Mouse (Mus musculus): ENCODE data around the gene Dusp5. TPM values are rescaled to one million over a fixed set of nuclear protein-coding genes. Genes with fewer than 3 reads are reported as not detected.

Dusp5 gene
- total RNA-seq, 2 experiments from 2014 or later, result 4.1 to 12.8 TPM

DNA sequence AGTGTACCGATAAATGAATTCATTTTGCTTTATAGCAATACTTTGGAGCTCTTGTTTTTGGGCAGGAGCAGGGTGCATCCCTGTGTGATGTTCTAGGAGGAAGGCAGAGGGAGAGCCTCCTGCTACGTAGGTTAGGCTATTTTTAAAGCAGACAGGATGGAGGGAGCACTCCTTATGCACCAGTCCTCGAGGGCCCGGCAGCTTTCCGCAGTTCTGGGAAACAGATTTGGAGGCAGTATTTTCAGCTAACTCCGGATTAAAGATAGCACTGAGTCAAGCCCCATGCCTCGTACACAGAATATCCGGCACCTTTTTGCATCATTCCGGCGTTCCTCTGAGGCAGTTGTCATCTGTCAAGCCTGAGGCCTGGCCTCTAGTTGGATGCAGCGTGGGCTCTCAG is 9.1 kb downstream of the Dusp5 start:
- no peak for DNase-seq
- intact Hi-C loops (cut with DNase I), result no loop called here

DNA sequence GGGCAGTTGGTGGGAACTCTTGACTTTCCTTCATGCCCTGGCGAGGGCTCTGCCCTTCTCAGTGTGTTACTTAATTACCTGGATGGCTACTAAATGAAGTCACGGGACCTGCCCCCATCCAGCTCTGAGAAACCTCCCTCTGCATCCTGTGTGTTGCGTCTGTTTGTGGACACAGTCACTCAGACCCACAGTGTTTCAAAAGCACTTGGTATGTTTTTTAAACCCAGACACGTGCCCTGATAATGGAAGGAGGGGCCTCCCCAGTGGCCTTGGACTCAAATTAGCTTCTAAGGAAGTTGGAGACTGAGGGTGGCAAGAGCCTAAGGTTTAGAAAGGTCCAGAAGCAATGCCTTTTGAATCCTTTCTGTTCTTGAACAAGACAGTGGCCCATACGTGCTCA is 9.9 kb downstream of the Dusp5 start:
- intact Hi-C loops (cut with DNase I), result no loop called here
- DNase-seq, result no peak

- no peak for DNase-seq
- intact Hi-C loops (cut with DNase I), result no loop called here
Measured at GRCm38 (mm10) chr19:53539296-53539695, 10.4 kb downstream of the Dusp5 start.

GRCm38 (mm10) chr19:53543602-53544001 is 14.7 kb downstream of the Dusp5 start:
- DNase-seq, result no peak
- intact Hi-C loops (cut with DNase I), result no loop called here

DNA sequence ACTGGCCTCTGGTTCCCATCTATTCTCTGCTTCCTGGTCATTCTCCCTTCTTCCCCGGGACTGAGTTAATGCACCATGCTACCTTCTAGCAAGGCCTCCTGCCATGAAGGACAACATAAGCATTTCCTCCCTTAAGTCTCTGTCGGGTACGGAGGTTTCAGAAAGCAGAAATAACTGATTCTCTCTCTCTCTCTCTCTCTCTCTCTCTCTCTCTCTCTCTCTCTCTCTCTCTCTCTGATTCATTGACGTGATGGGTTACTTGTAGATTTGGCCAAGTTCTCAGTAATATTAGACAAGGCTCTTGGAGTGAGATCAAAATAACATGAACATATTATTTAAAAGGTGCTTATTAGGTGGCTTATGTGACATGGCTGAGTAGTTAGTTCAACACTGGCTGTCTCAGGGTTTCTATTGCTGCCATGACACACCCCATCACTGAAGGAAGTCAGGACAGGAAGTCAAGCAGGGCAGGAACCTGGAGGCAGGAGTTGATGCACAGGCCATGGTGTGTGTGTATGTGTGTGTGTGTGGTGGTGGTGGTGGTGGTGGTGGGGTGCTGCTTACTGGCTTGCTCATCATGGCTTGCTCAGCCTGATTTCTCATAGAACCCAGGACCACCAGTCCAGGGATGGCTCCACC is 16.1 kb downstream of the Dusp5 start:
- DNase-seq, result no peak
- intact Hi-C loops (cut with DNase I), result no loop called here

- intact Hi-C loops (cut with DNase I), result no loop called here
- no peak for DNase-seq
Measured at GRCm38 (mm10) chr19:53547597-53547996, 18.7 kb downstream of the Dusp5 start.

DNA sequence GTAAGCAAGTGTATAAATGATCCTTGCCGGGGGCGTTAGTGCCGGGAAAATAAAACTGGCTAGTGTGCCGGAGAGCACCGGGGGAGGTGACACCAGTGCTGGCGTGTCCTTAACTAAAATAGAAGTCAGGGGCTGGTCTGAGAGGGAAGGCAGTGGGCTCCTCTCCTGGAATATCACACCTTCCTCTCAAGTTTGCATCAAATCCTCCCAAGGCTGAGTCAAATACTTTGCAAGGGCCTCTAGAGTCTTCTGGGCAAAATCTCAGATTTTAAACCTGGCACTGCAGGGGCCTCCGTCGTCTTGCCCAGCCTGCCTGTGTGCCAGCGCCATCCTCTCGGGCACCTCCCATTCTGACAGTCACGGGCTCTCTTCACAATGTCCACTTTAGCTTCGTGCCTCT is 22.1 kb downstream of the Dusp5 start:
- DNase-seq, result no peak
- intact Hi-C loops (cut with DNase I), result no loop called here

- intact Hi-C loops (cut with DNase I), result no loop called here
- no peak for DNase-seq
Measured at GRCm38 (mm10) chr19:53552216-53552786, 23.4 kb downstream of the Dusp5 start.

- intact Hi-C loops (cut with DNase I), result no loop called here
Measured at GRCm38 (mm10) chr19:53552795-53553194, 23.9 kb downstream of the Dusp5 start.

GRCm38 (mm10) chr19:53554402-53554801 is 25.5 kb downstream of the Dusp5 start:
- DNase-seq, result no peak
- intact Hi-C loops (cut with DNase I), result no loop called here

More at GRCm38 (mm10) chr19:53552795-53553194, 23.9 kb downstream of the Dusp5 start:
- DNase-seq, result no peak

DNA sequence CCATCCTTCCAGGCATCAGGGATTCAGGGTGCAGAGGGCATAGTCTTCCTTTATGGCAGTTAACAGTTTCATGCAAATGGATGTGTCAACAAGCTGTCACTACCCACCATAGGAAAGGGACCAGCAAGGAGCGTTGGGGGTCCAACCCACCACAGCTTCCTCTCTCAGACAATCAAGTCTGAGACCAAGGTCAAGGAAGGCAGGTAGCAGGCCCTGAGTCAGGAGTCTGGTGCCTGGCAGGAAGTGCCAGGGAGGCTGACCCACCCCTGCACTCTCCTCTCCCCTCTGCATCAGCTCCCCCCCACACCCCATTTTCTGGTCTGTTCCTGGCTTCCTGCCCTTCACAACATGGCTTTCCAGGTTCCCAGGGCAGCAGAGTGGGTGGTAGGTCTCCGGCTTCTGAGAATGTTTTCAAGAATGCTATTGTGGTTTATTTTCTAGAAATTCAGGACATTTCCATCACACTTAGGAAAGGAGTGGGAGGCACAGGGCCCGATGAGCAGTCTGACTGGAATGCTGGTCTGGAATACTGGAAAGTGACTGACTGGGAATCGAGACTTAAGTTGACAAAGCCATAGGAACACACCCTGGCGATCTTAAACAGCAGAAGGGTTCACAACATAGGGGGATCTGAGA is 26.2 kb downstream of the Dusp5 start:
- intact Hi-C loops (cut with DNase I), result no loop called here
- no peak for DNase-seq

DNA sequence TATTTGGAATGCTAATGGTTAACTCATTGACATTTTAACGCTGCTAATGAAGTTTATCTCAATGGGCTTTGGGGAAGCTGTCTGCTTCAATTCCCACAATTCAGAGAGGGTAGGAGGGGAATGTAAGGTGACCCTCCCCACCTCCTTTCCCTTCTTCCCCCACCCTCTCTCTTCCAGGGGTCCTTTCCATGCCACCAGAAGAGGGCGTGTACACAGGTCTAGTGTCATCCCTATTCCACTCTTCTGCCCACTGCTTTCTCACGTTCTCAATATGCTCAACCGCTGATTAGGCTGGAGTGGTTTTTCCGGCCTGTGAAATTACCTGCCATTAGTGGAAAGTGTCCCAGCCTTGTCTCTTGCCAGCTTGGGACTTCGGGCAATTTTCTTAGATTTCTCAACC is 27.9 kb downstream of the Dusp5 start:
- intact Hi-C loops (cut with DNase I), result no loop called here
- DNase-seq, result no peak

DNA sequence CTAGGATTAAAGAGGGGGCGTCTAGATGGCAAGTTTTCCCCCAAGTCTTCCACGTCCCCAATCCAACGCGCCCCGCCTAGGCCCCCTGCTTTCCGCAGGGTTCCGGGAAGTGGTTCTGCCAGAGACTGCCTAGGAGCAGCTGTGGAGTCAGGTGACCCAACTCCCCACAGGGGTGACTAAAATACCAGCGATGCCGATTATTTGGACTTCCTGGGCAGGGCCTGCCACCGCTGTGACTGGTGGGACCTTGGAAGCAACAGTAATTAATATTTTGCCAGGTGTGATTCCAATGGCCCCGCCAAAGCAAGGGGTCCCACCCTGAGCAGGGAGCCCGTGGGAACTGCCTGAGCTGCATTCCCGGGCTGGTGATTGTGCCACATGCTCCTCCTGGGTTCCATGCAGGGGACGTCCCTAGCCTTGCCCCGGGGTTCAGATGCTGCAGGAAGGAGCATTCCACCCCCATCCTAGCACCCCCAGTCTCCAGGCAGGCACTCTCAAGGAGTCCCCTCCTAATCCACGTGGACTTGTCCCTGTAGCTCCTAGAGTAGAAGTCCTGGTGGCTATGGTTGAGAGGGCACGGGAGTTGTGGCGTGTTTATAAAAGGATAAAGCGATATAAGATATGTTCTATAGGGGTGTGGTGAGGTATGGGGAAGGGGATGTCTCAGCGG is 28.5 kb downstream of the Dusp5 start:
- DNase-seq, result peak in 1 of 2 experiments; percentile 22

DNA sequence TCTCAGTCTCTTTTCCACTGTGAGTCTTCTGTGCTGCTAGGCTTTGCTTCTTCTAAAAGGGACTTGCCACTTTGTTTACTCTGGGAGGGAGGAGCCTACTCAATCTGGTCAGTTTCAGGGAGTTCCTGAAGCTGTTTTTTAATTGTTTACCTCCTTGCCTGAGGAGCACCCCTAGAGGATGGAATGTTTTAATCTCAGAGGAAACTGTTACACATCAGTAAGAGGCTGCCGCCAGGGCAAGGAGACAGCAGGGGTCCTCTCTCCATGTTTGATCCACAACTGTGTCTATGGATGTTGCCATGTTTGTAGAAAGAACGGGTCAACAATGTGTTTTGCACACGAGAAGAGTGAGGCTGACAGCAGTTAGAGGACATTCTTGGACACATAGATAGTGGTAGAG is 31.5 kb downstream of the Dusp5 start:
- intact Hi-C loops (cut with DNase I), result no loop called here

More for the DNA sequence above, 28.5 kb downstream of the Dusp5 start:
- intact Hi-C loops (cut with DNase I), result no loop called here

DNA sequence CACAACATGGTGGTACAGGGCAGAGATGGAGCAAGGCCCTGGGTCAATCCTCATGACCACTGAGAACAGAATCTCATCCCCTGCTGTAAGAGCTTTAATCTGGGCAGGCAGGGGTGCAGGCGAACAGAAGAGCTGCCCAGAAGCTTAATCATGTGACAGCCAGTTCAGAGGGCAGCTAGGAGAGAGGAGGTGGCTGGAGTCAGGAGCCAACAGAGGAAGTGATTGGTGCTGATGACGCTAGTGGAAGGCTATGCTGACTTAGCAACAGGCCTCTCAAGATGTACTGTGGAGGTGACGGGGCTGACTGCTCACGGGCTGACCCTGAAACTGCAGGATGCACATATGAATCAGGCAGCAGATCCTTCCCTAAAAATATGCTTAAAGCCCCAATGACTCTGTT is 35.3 kb downstream of the Dusp5 start:
- intact Hi-C loops (cut with DNase I), result no loop called here
- DNase-seq, result no peak

More for the DNA sequence above, 31.5 kb downstream of the Dusp5 start:
- DNase-seq, result no peak

GRCm38 (mm10) chr19:53565565-53566277 is 36.8 kb downstream of the Dusp5 start:
- intact Hi-C loops (cut with DNase I), result no loop called here

GRCm38 (mm10) chr19:53567864-53568263 is 39.0 kb downstream of the Dusp5 start:
- no peak for DNase-seq
- intact Hi-C loops (cut with DNase I), result no loop called here

More at GRCm38 (mm10) chr19:53565565-53566277, 36.8 kb downstream of the Dusp5 start:
- DNase-seq, result no peak

- intact Hi-C loops (cut with DNase I), result no loop called here
- DNase-seq, result no peak
Measured at GRCm38 (mm10) chr19:53568553-53568952, 39.6 kb downstream of the Dusp5 start.

DNA sequence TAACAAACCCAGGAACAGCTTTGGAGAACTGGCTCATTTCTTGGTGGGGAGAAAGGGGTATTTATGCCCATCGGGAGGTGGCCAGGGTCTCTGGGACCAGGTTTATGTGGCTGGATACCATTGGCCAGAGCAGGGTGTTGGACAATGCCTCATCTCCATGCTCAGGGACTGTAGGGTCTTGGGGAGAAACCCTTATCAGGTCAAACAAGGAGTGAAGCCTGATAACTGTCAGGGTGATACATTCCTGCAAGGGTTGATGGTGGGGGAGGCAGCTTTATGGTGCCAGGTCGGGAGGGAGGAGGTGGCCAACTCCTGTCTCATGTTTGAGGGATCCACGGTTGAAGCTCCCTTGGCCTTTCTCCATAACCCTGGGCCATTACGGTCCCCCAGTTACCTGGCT is 42.1 kb downstream of the Dusp5 start:
- intact Hi-C loops (cut with DNase I), result no loop called here
- DNase-seq, result no peak

- intact Hi-C loops (cut with DNase I), result no loop called here
- DNase-seq, result no peak
Measured at GRCm38 (mm10) chr19:53571501-53572428, 42.9 kb downstream of the Dusp5 start.

All from heart, postnatal 36 days (tissue).